Mouse (Mus musculus): ENCODE measurements around the gene Taar1. TPM values are rescaled to one million over a fixed set of nuclear protein-coding genes. Genes with fewer than 3 reads are reported as not detected.

Gene Taar1
- polyA plus RNA-seq, 1 experiment from 2014 or later: not detected

- Histone ChIP-seq H3K27me3 (ENCODE audit: insufficient read depth, low read length) (no peaks in the 10 kb centered on the region), H3K4me2 (ENCODE audit: low read depth, low read length) (no peak overlapping the region), H3K4me3 (ENCODE audit: low read depth, low read length) (no peak overlapping the region), H3K9ac (replicated peaks) (no peak overlapping the region), H3K9me3 (ENCODE audit: low read length) (no peaks in the 10 kb centered on the region), H3K4me1 (ENCODE audit: insufficient read depth) (0 out of 2 replicates have a peak, but pooled peaks cover 3% of the 10 kb centered on the region), H3K36me3 (replicated peaks; ENCODE audit: insufficient read depth, low read length) (no peaks in the 10 kb centered on the region), H3K27ac (ENCODE audit: low read depth) (no peak overlapping the region)
- 63% methylated on average over 3 of the region's 3 CpGs for WGBS (ENCODE audit: insufficient replicate concordance)
- TF ChIP-seq EP300 (IDR thresholded peaks at IDR 0.05; ENCODE audit: low read depth) (no peak), CTCF (IDR thresholded peaks at IDR 0.05; ENCODE audit: low read depth) (no peak)
- DNase-seq (no peak), ATAC-seq (no peak)
Measured at GRCm38 (mm10) chr10:23963444-23963843, 43.3 kb downstream of the Taar1 start.

DNA sequence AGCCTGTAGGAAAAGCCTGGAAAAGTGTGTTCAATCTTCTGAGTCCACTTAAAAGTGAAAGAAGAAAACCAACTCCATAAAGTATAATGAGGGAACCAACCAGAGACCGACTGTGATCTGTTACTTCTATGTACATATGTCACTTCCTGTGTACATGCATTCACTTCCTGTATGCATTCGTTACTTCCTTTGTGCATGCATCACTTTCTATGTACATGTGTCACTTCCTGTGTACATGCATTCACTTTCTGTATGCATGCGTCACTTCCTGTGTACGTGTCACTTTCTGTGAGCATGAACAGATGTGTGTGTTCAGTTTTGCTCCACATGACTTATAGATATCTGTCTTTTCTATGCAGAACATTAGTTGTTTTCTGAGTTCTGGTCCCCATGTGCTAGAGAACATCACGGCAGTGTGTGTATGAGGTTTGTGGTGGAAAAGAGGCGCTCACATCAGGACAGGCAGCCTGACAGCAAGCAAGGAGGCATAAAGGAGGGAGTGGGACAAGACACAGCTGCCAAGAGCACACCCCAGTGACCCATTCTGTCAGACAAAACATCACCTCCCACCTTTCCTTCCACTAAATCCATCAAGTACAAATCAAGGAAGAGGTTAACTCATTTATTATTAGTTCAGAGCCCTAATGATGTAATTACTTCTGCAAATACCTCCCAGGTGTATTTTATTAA lies 44.9 kb downstream of the Taar1 start:
- H3K4me3 ChIP-seq (ENCODE audit: low read depth, low read length): no peak overlapping the region
- no peaks in the 10 kb centered on the region for H3K4me1 ChIP-seq (ENCODE audit: insufficient read depth)
- H3K27me3 ChIP-seq (ENCODE audit: insufficient read depth, low read length): no peaks in the 10 kb centered on the region
- no peak overlapping the region for H3K4me2 ChIP-seq (ENCODE audit: low read depth, low read length)
- DNase-seq (no peak), ATAC-seq (no peak)
- WGBS (ENCODE audit: insufficient replicate concordance): 72% methylated on average over 6 of the region's 6 CpGs
- H3K9ac ChIP-seq (replicated peaks): no peak overlapping the region
- H3K27ac ChIP-seq (ENCODE audit: low read depth): no peak overlapping the region
- H3K36me3 ChIP-seq (replicated peaks; ENCODE audit: insufficient read depth, low read length): no peaks in the 10 kb centered on the region
- TF ChIP-seq CTCF (IDR thresholded peaks at IDR 0.05; ENCODE audit: low read depth) (no peak), EP300 (IDR thresholded peaks at IDR 0.05; ENCODE audit: low read depth) (no peak)
- H3K9me3 ChIP-seq (ENCODE audit: low read length): no peaks in the 10 kb centered on the region

DNA sequence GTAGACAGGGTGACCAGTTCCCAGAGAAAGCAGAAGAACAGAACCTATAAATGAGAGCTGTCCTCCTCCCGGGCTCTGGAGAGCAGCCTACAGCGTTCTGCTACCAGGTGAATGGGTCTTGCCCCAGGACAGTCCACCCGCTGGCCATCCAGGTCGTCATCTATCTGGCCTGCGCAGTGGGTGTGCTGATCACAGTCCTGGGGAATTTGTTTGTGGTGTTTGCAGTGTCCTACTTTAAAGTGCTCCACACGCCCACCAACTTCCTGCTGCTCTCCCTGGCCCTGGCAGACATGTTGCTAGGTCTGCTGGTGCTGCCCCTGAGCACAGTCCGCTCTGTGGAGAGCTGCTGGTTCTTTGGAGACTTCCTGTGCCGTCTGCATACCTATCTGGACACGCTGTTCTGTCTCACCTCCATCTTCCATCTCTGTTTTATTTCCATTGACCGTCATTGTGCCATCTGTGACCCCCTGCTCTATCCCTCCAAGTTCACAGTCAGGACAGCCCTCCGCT lies 50.6 kb downstream of the Taar1 start, which contains the start of gene Taar5:
TSS of gene Taar5 (plus strand) at position 51 of the 510 bp plus-strand sequence.
- WGBS (ENCODE audit: insufficient replicate concordance): 80% methylated on average over 11 of the region's 11 CpGs

More for the DNA sequence above, 50.6 kb downstream of the Taar1 start, which contains the start of gene Taar5:
- Histone ChIP-seq H3K27ac (ENCODE audit: low read depth) (no peak within 1 kb of the TSS), H3K36me3 (replicated peaks; ENCODE audit: insufficient read depth, low read length) (no peaks in the 10 kb centered on the region), H3K4me2 (ENCODE audit: low read depth, low read length) (no peak within 1 kb of the TSS), H3K27me3 (ENCODE audit: insufficient read depth, low read length) (no peaks in the 10 kb centered on the region), H3K4me1 (ENCODE audit: insufficient read depth) (no peaks in the 10 kb centered on the region), H3K9ac (replicated peaks) (no peak within 1 kb of the TSS), H3K9me3 (ENCODE audit: low read length) (no peaks in the 10 kb centered on the region), H3K4me3 (ENCODE audit: low read depth, low read length) (no peak within 1 kb of the TSS)
- no peak for ATAC-seq
- TF ChIP-seq CTCF (IDR thresholded peaks at IDR 0.05; ENCODE audit: low read depth) (no peak), EP300 (IDR thresholded peaks at IDR 0.05; ENCODE audit: low read depth) (no peak)
- DNase-seq: no peak

Other genes with a start within 250 kb of the Taar1 start
- gene Rps12, start 133.1 kb upstream of the Taar1 start, polyA plus RNA-seq (2015; fragmentation: Nextera tagmentation; extraction: Ambion mirVana): 145 and 149 TPM in 2 replicates
- 1.2 and 1.5 TPM in 2 replicates for gene Slc18b1, start 123.4 kb upstream of the Taar1 start, polyA plus RNA-seq (2015; fragmentation: Nextera tagmentation; extraction: Ambion mirVana)
- gene Vnn3, start 68.9 kb upstream of the Taar1 start, polyA plus RNA-seq (2015; fragmentation: Nextera tagmentation; extraction: Ambion mirVana): 129 and 137 TPM in 2 replicates
- gene Vnn1, start 25.7 kb upstream of the Taar1 start, polyA plus RNA-seq (2015; fragmentation: Nextera tagmentation; extraction: Ambion mirVana): 13.9 and 20.5 TPM in 2 replicates
- gene Taar2, start 18.2 kb downstream of the Taar1 start, polyA plus RNA-seq (2015; fragmentation: Nextera tagmentation; extraction: Ambion mirVana): not detected in 2 replicates
- not detected in 2 replicates for gene Taar3, start 29.2 kb downstream of the Taar1 start, polyA plus RNA-seq (2015; fragmentation: Nextera tagmentation; extraction: Ambion mirVana)
- gene Taar4, start 40.1 kb downstream of the Taar1 start, polyA plus RNA-seq (2015; fragmentation: Nextera tagmentation; extraction: Ambion mirVana): not detected in 2 replicates
- gene Taar5, start 50.4 kb downstream of the Taar1 start, polyA plus RNA-seq (2015; fragmentation: Nextera tagmentation; extraction: Ambion mirVana): not detected in 2 replicates
- not detected in 2 replicates for gene Taar6, start 65.3 kb downstream of the Taar1 start, polyA plus RNA-seq (2015; fragmentation: Nextera tagmentation; extraction: Ambion mirVana)
- gene Taar7a, start 73.1 kb downstream of the Taar1 start, polyA plus RNA-seq (2015; fragmentation: Nextera tagmentation; extraction: Ambion mirVana): not detected in 2 replicates
- gene Taar7b, start 79.6 kb downstream of the Taar1 start, polyA plus RNA-seq (2015; fragmentation: Nextera tagmentation; extraction: Ambion mirVana): not detected in 2 replicates
- not detected in 2 replicates for gene Taar7d, start 106.9 kb downstream of the Taar1 start, polyA plus RNA-seq (2015; fragmentation: Nextera tagmentation; extraction: Ambion mirVana)
- not detected in 2 replicates for gene Taar7e, start 117.3 kb downstream of the Taar1 start, polyA plus RNA-seq (2015; fragmentation: Nextera tagmentation; extraction: Ambion mirVana)
- not detected in 2 replicates for gene Taar7f, start 129.2 kb downstream of the Taar1 start, polyA plus RNA-seq (2015; fragmentation: Nextera tagmentation; extraction: Ambion mirVana)
- not detected in 2 replicates for gene Taar8a, start 156.1 kb downstream of the Taar1 start, polyA plus RNA-seq (2015; fragmentation: Nextera tagmentation; extraction: Ambion mirVana)
- not detected in 2 replicates for gene Taar8b, start 171.9 kb downstream of the Taar1 start, polyA plus RNA-seq (2015; fragmentation: Nextera tagmentation; extraction: Ambion mirVana)
- not detected in 2 replicates for gene Taar8c, start 181.6 kb downstream of the Taar1 start, polyA plus RNA-seq (2015; fragmentation: Nextera tagmentation; extraction: Ambion mirVana)
- gene Taar9, start 189.2 kb downstream of the Taar1 start, polyA plus RNA-seq (2015; fragmentation: Nextera tagmentation; extraction: Ambion mirVana): not detected in 2 replicates
- gene Stx7, start 228.9 kb downstream of the Taar1 start, polyA plus RNA-seq (2015; fragmentation: Nextera tagmentation; extraction: Ambion mirVana): 33.7 and 35.7 TPM in 2 replicates